Mouse (Mus musculus) Patski (cell line): ENCODE measurements around the gene Smarcc1. TPM values are rescaled to one million over a fixed set of nuclear protein-coding genes. Genes with fewer than 3 reads are reported as not detected.

Experiments
- ATAC-seq: fragments of 100-300 bp; one replicate; pipeline ENCODE4 v1.8.0; 2021
- CTCF ChIA-PET: fragments of 350-600 bp; sonication (Branson Sonifier 250); formaldehyde crosslinking; loops from one replicate; lab custom pipeline; 2022; ENCODE audit warnings: inconsistent platforms; lab: Charles Lee
- POLR2A ChIA-PET: fragments of 350-600 bp; sonication (Branson Sonifier 250); formaldehyde crosslinking; loops from one replicate; lab custom pipeline; 2022; ENCODE audit warnings: antibody characterized with exemption, inconsistent platforms; lab: Charles Lee
- DNase-seq: peaks from one replicate; pipeline ENCODE4 v3.0.0-alpha.2; 2011; ENCODE audit warnings: low read depth, low spot score
- H3K27me3 ChIP-seq: fragments of 371-371 bp; one replicate; pipeline ENCODE4 v1.5.1; 2021
- CTCF ChIP-seq: fragments of 100-300 bp; IDR thresholded peaks from one replicate; pipeline ENCODE4 v1.5.1; 2021
- in situ Hi-C: fragments of 300-500 bp; cut with MboI; formaldehyde crosslinking; loops from 3 replicates; pipeline ENCODE4 v1.11.1; 2018; ENCODE audit warnings: low pct_unique_long_range_greater_than_20kb, mixed read lengths
- polyA plus RNA-seq: library from polyadenylated mRNA; unstranded; gene quantifications from one replicate; pipeline ENCODE4 v1.2.3, GENCODE M21; 2021

The Smarcc1 gene
- polyA plus RNA-seq, 1 experiment from 2014 or later = 65.4 TPM

- ChIA-PET POLR2A (interaction anchor here (0.6 kb wide), 1 partner anchor 1189 kb away, joined by 4 read pairs; no protein-coding TSS in a partner anchor), CTCF (interaction anchor here (0.7 to 1.6 kb wide), 2 partner anchors 10 to 70 kb away, joined by 3 read pairs; no protein-coding TSS in a partner anchor)
- TF ChIP-seq CTCF = peak; percentile 36
- ATAC-seq (no peak), DNase-seq (no peak)
- in situ Hi-C loops = no loop called here
- no peaks in the 10 kb centered on the region for H3K27me3 ChIP-seq
Observed at GRCm38 (mm10) chr9:110170858-110171257, 53.4 kb downstream of the Smarcc1 start.

- ChIA-PET CTCF (interaction anchor here (1.7 kb wide), 1 partner anchor 17 kb away, joined by 9 read pairs; no protein-coding TSS in a partner anchor), POLR2A (no interaction called here)
- DNase-seq (no peak), ATAC-seq (no peak)
- TF ChIP-seq CTCF = no peak
- in situ Hi-C loops = no loop called here
- H3K27me3 ChIP-seq = no peaks in the 10 kb centered on the region
Observed at GRCm38 (mm10) chr9:110199870-110200269, 82.4 kb downstream of the Smarcc1 start.

- ChIA-PET CTCF (no interaction called here), POLR2A (no interaction called here)
- TF ChIP-seq CTCF = no peak
- DNase-seq = no peak
- in situ Hi-C loops = no loop called here
- no peak for ATAC-seq
- H3K27me3 ChIP-seq = no peaks in the 10 kb centered on the region
Observed at GRCm38 (mm10) chr9:110205526-110206404, 88.3 kb downstream of the Smarcc1 start.

DNA sequence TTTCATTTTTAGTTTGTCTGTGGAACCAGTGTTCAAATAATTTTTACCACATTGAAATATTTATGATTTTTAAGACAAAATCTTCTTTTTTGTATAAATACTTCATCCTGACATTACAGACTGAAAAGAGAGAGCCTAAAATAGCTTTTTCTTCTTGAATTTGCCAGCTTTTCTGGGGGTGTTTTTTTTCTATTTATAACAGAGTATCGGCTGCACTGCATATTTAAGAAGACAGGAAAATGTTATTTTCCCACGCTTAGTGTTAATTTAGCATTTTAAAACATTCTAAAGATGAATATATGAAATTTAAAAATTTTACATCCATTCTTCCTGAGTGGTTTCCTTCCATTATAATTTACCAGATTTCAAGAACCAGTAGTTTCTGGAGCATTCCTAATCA, 88.9 kb downstream of the Smarcc1 start:
- POLR2A ChIA-PET = no interaction called here
- in situ Hi-C loops = no loop called here
- no peak for TF ChIP-seq CTCF
- no peaks in the 10 kb centered on the region for H3K27me3 ChIP-seq
- DNase-seq (no peak), ATAC-seq (no peak)
- CTCF ChIA-PET = no interaction called here

DNA sequence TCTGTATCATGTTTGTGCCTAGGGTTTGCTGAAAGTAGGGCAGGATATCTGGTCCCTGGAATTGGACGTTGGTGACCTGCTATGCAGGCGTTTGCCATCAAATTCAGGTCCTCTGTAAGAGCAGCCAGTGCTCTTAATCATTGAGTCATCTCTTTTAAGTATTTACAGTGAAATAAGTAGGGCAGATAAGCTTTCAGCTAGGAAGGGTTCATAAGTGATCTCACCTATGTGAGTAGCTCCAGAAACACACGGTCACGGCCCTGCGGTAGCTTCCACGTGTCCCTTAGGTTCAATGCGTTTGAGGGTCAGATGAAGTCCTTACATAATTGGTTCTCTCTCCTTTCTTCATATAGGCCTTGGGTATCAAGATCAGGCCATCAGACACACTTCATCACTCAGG, 90.8 kb downstream of the Smarcc1 start:
- in situ Hi-C loops = no loop called here
- POLR2A ChIA-PET = interaction anchor here (1.5 kb wide), 1 partner anchor 11 kb away, joined by 3 read pairs; no protein-coding TSS in a partner anchor
- no peak for DNase-seq
- CTCF ChIA-PET = no interaction called here
- H3K27me3 ChIP-seq = no peaks in the 10 kb centered on the region
- no peak for ATAC-seq
- no peak for TF ChIP-seq CTCF

- ChIA-PET POLR2A (interaction anchor here (1.0 to 1.5 kb wide), 2 partner anchors 12 to 60 kb away, joined by 3 read pairs; no protein-coding TSS in a partner anchor), CTCF (no interaction called here)
- in situ Hi-C loops = no loop called here
- TF ChIP-seq CTCF = no peak
- no peak for ATAC-seq
- no peak for DNase-seq
- no peaks in the 10 kb centered on the region for H3K27me3 ChIP-seq
Observed at GRCm38 (mm10) chr9:110208967-110209366, 91.5 kb downstream of the Smarcc1 start.

- ChIA-PET POLR2A (no interaction called here), CTCF (no interaction called here)
- ATAC-seq = no peak
- TF ChIP-seq CTCF = no peak
- H3K27me3 ChIP-seq = no peaks in the 10 kb centered on the region
- in situ Hi-C loops = no loop called here
- DNase-seq = no peak
Observed at GRCm38 (mm10) chr9:110224273-110224672, 106.8 kb downstream of the Smarcc1 start.

DNA sequence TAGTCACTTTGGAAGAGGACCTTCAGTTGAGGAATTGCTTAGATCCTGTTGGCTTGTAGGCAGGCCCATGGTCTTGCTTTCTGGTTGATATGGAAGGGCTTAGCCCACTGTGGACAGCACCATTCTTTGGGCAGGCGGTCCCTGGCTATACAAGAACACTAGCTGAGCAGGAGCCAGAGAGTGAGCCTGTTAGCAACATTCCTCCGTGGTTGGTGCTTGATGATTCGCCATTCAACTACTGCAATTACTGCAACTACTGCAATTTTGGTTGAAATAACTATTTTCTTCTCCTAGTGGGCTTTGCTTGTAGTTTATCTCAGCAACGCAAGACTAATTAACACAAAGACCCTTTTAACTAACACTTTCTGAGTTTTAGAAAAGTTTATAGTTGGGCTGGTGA, 108.7 kb downstream of the Smarcc1 start:
- no peaks in the 10 kb centered on the region for H3K27me3 ChIP-seq
- in situ Hi-C loops = no loop called here
- ChIA-PET POLR2A (no interaction called here), CTCF (interaction anchor here (1.0 kb wide), 1 partner anchor 9 kb away, joined by 3 read pairs; no protein-coding TSS in a partner anchor)
- no peak for TF ChIP-seq CTCF
- ATAC-seq = no peak
- DNase-seq = no peak

GRCm38 (mm10) chr9:110228671-110229070, 111.2 kb downstream of the Smarcc1 start:
- DNase-seq (no peak), ATAC-seq (no peak)
- ChIA-PET POLR2A (no interaction called here), CTCF (no interaction called here)
- in situ Hi-C loops = no loop called here
- TF ChIP-seq CTCF = no peak
- no peaks in the 10 kb centered on the region for H3K27me3 ChIP-seq

DNA sequence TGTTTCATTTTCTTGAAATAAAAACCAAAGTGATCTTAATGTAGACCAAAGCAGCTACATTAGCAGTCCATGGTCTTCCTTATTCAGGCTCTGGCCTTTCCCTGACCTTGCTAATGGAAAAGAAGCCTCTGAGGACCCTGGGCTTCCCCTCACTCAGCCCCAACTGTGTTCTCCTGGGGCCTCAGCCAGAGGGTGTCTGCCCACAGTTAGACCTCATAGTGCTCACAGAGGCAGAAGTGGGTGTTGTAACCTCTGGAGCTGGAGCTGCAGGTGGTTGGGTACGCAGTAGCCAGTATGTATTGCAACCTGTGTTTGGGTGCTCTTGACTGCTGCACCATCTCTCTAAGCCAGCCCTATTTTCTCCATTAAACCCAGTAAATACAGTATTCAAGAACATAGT, 111.6 kb downstream of the Smarcc1 start:
- DNase-seq (no peak), ATAC-seq (no peak)
- no peak for TF ChIP-seq CTCF
- POLR2A ChIA-PET = no interaction called here
- CTCF ChIA-PET = no interaction called here
- H3K27me3 ChIP-seq = no peaks in the 10 kb centered on the region
- in situ Hi-C loops = no loop called here

DNA sequence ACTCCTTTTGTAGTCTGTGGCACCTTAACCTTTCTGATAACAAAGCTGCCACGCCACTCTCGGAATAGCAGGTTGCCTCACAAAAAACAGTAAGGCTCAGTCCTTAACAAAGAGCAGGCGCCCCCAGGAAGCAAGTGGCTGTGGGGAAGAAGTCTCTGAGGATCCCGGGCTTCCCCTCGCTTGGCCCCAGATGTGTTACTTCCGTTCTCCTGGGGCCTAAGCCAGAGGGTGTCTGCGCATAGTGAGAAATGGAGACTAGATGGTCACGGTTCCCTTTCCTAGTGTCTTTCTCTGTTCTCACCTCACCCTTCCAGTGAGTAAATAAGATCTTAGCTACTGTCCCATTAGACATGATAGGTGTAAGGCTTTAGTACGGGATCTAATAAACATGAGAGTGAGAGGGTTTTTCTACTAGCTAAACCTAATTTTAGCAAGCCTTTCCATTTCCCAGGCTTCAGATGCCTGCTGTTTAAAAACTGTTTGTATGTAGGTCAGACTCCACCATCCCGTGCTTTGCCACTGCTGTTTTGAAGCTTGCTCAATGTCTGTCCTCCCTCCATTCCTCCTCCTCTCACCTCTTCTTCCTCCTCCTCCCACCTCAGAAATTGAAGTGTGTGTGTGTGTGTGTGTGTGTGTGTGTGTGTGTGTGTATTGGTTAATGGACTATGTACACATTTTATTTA, 112.2 kb downstream of the Smarcc1 start:
- ChIA-PET CTCF (interaction anchor here (1.9 kb wide), 1 partner anchor 13 kb away, joined by 5 read pairs; no protein-coding TSS in a partner anchor), POLR2A (no interaction called here)
- DNase-seq (no peak), ATAC-seq (no peak)
- no peaks in the 10 kb centered on the region for H3K27me3 ChIP-seq
- no peak for TF ChIP-seq CTCF
- in situ Hi-C loops = no loop called here
